Mouse (Mus musculus) embryonic facial prominence, embryonic 14.5 days (tissue): ENCODE results near the gene Mdm4. TPM values are rescaled to one million over a fixed set of nuclear protein-coding genes. Genes with fewer than 3 reads are reported as not detected.

Source experiments
- ATAC-seq: fragments of 200-750 bp; cut with Nextera tagmentation; 2 replicates; pipeline ENCODE4 v1.8.0; 2017; ENCODE audit warnings: low read depth, moderate number of reproducible peaks, moderate TSS enrichment
- DNase-seq: peaks from one replicate; pipeline ENCODE4 v3.0.0-alpha.2; 2015; ENCODE audit warnings: low spot score
- H3K27ac ChIP-seq: fragments of 300-500 bp; sonication (generic); replicated peaks from 2 replicates; pipeline ENCODE4 v1.5.1; 2014; ENCODE audit warnings: low read depth, mild to moderate bottlenecking, low read length, moderate library complexity
- H3K27me3 ChIP-seq: fragments of 300-500 bp; sonication (generic); replicated peaks from 2 replicates; pipeline ENCODE4 v1.6.1; 2014; ENCODE audit warnings: low read length; ENCODE audit not compliant: control insufficient read depth, insufficient read depth
- H3K36me3 ChIP-seq: fragments of 300-500 bp; sonication (generic); 2 replicates; pipeline ENCODE4 v1.6.1; 2014; ENCODE audit warnings: low read length, mixed read lengths; ENCODE audit not compliant: control insufficient read depth, insufficient read depth
- H3K4me1 ChIP-seq: fragments of 300-500 bp; sonication (generic); 2 replicates; pipeline ENCODE4 v1.6.1; 2014; ENCODE audit warnings: antibody characterized with exemption, low read length; ENCODE audit not compliant: control insufficient read depth, insufficient read depth
- H3K4me2 ChIP-seq: fragments of 300-500 bp; sonication (generic); 2 replicates; pipeline ENCODE4 v1.6.1; 2014; ENCODE audit warnings: low read depth, mild to moderate bottlenecking, low read length, moderate library complexity, mixed read lengths
- H3K4me3 ChIP-seq: fragments of 300-500 bp; sonication (generic); 2 replicates; pipeline ENCODE4 v1.5.1; 2014; ENCODE audit warnings: low read depth, mild to moderate bottlenecking, low read length
- H3K9ac ChIP-seq: fragments of 300-500 bp; sonication (generic); 2 replicates; pipeline ENCODE4 v1.6.1; 2014; ENCODE audit warnings: low read depth, mild to moderate bottlenecking, low read length, moderate library complexity, mixed read lengths
- H3K9me3 ChIP-seq: fragments of 300-500 bp; sonication (generic); 2 replicates; pipeline ENCODE4 v1.6.1; 2016; ENCODE audit warnings: low read length; ENCODE audit not compliant: control insufficient read depth
- WGBS: fragments of 180-500 bp; shearing (Covaris S2); extraction: QIAGEN DNeasy Blood & Tissue Kit; methylation state at CpG from one replicate; pipeline ENCODE4 v1.1.7; 2014; 5-methylcytosine and 5-hydroxymethylcytosine counted together
- polyA plus RNA-seq: library from polyadenylated mRNA; unstranded; fragments of >200 nt; fragmentation: Nextera tagmentation; extraction: Ambion mirVana; gene quantifications from 2 replicates; pipeline ENCODE4 v1.2.1, GENCODE M21; 2014

Gene Mdm4
- polyA plus RNA-seq, 1 experiment from 2014 or later: 33.4 TPM

GRCm38 (mm10) chr1:132930291-132930690 lies 100.1 kb downstream of the Mdm4 start:
- no peaks in the 10 kb centered on the region for H3K36me3 ChIP-seq
- no peak overlapping the region for H3K4me2 ChIP-seq
- ATAC-seq (no peak), DNase-seq (no peak)
- H3K9me3 ChIP-seq: no peaks in the 10 kb centered on the region
- no peak overlapping the region for H3K4me3 ChIP-seq
- 55% methylated on average over 4 of the region's 4 CpGs for WGBS
- no peaks in the 10 kb centered on the region for H3K4me1 ChIP-seq
- no peak overlapping the region for H3K9ac ChIP-seq
- H3K27me3 ChIP-seq: no peaks in the 10 kb centered on the region
- no peak overlapping the region for H3K27ac ChIP-seq

- H3K27me3 ChIP-seq: no peaks in the 10 kb centered on the region
- no peak overlapping the region for H3K27ac ChIP-seq
- ATAC-seq (no peak), DNase-seq (no peak)
- H3K36me3 ChIP-seq: no peaks in the 10 kb centered on the region
- 47% methylated on average over 3 of the region's 3 CpGs for WGBS
- H3K4me2 ChIP-seq: no peak overlapping the region
- H3K9me3 ChIP-seq: no peaks in the 10 kb centered on the region
- H3K4me3 ChIP-seq: no peak overlapping the region
- no peaks in the 10 kb centered on the region for H3K4me1 ChIP-seq
- H3K9ac ChIP-seq: no peak overlapping the region
Observed at GRCm38 (mm10) chr1:132928907-132929250, 101.5 kb downstream of the Mdm4 start.

GRCm38 (mm10) chr1:132928032-132928906 lies 102.1 kb downstream of the Mdm4 start:
- no peak for DNase-seq
- H3K27me3 ChIP-seq: no peaks in the 10 kb centered on the region
- H3K4me1 ChIP-seq: no peaks in the 10 kb centered on the region
- H3K27ac ChIP-seq: no peak overlapping the region
- ATAC-seq: peak; percentile 62; the same call in 1 of the 2 replicates
- H3K4me3 ChIP-seq: no peak overlapping the region
- no peak overlapping the region for H3K9ac ChIP-seq
- no peaks in the 10 kb centered on the region for H3K36me3 ChIP-seq
- H3K9me3 ChIP-seq: no peaks in the 10 kb centered on the region
- H3K4me2 ChIP-seq: no peak overlapping the region
- WGBS: 32% methylated on average over 19 of the region's 19 CpGs

GRCm38 (mm10) chr1:132925270-132925669 lies 105.1 kb downstream of the Mdm4 start:
- ATAC-seq: no peak
- H3K4me3 ChIP-seq: no peak overlapping the region
- H3K36me3 ChIP-seq: no peaks in the 10 kb centered on the region
- no peak overlapping the region for H3K27ac ChIP-seq
- H3K9me3 ChIP-seq: no peaks in the 10 kb centered on the region
- no peak overlapping the region for H3K4me2 ChIP-seq
- no peaks in the 10 kb centered on the region for H3K27me3 ChIP-seq
- WGBS: 71% methylated on average over 7 of the region's 7 CpGs
- no peak overlapping the region for H3K9ac ChIP-seq
- H3K4me1 ChIP-seq: peaks cover 7% of the 10 kb centered on the region; the same call in 1 of the 2 replicates
- DNase-seq: no peak

- no peaks in the 10 kb centered on the region for H3K36me3 ChIP-seq
- H3K27me3 ChIP-seq: no peaks in the 10 kb centered on the region; the same call in 1 of the 2 replicates
- no peak overlapping the region for H3K9ac ChIP-seq
- ATAC-seq (no peak), DNase-seq (no peak)
- no peak overlapping the region for H3K4me2 ChIP-seq
- WGBS: 78% methylated on average over 9 of the region's 9 CpGs
- H3K4me3 ChIP-seq: no peak overlapping the region
- no peaks in the 10 kb centered on the region for H3K9me3 ChIP-seq
- peaks cover 7% of the 10 kb centered on the region; the same call in 1 of the 2 replicates for H3K4me1 ChIP-seq
- H3K27ac ChIP-seq: no peak overlapping the region
Observed at GRCm38 (mm10) chr1:132922257-132922656, 108.1 kb downstream of the Mdm4 start.

GRCm38 (mm10) chr1:132921071-132921470 lies 109.3 kb downstream of the Mdm4 start:
- Histone ChIP-seq H3K27ac (no peak overlapping the region), H3K4me3 (no peak overlapping the region), H3K4me1 (peaks cover 7% of the 10 kb centered on the region; the same call in 1 of the 2 replicates), H3K27me3 (no peaks in the 10 kb centered on the region; the same call in 1 of the 2 replicates), H3K4me2 (peak overlapping the region; percentile 32; the same call in 1 of the 2 replicates), H3K9me3 (no peaks in the 10 kb centered on the region), H3K9ac (no peak overlapping the region), H3K36me3 (no peaks in the 10 kb centered on the region)
- DNase-seq (no peak), ATAC-seq (peak; percentile 24; the same call in 1 of the 2 replicates)
- 11% methylated on average over 13 of the region's 13 CpGs for WGBS

GRCm38 (mm10) chr1:132919258-132919657 lies 111.1 kb downstream of the Mdm4 start:
- DNase-seq (no peak), ATAC-seq (no peak)
- H3K4me1 ChIP-seq: peaks cover 7% of the 10 kb centered on the region; the same call in 1 of the 2 replicates
- H3K9me3 ChIP-seq: no peaks in the 10 kb centered on the region
- 74% methylated on average over 8 of the region's 8 CpGs for WGBS
- no peaks in the 10 kb centered on the region for H3K36me3 ChIP-seq
- H3K4me3 ChIP-seq: no peak overlapping the region
- H3K27ac ChIP-seq: no peak overlapping the region
- no peak overlapping the region for H3K9ac ChIP-seq
- no peak overlapping the region for H3K4me2 ChIP-seq
- no peaks in the 10 kb centered on the region; the same call in 1 of the 2 replicates for H3K27me3 ChIP-seq

GRCm38 (mm10) chr1:132918117-132918680 lies 112.2 kb downstream of the Mdm4 start:
- peaks cover 7% of the 10 kb centered on the region; the same call in 1 of the 2 replicates for H3K4me1 ChIP-seq
- no peak overlapping the region for H3K27ac ChIP-seq
- no peak overlapping the region for H3K9ac ChIP-seq
- no peak overlapping the region for H3K4me3 ChIP-seq
- H3K9me3 ChIP-seq: no peaks in the 10 kb centered on the region
- no peak overlapping the region for H3K4me2 ChIP-seq
- no peaks in the 10 kb centered on the region for H3K36me3 ChIP-seq
- 11% methylated on average over 10 of the region's 10 CpGs for WGBS
- ATAC-seq (no peak), DNase-seq (no peak)
- no peaks in the 10 kb centered on the region; the same call in 1 of the 2 replicates for H3K27me3 ChIP-seq
